Mouse (Mus musculus) C2C12 (cell line): ENCODE data around the gene Tbc1d21.

Experiments used
- CTCF ChIP-seq: IDR thresholded peaks from one replicate; pipeline ENCODE4 v1.5.1; 2011; ENCODE audit not compliant: control insufficient read depth, insufficient read depth, insufficient read length
- USF1 ChIP-seq: IDR thresholded peaks from one replicate; pipeline ENCODE4 v1.6.1; 2011; ENCODE audit warnings: low read depth, mild to moderate bottlenecking, control low read depth, moderate library complexity

DNA sequence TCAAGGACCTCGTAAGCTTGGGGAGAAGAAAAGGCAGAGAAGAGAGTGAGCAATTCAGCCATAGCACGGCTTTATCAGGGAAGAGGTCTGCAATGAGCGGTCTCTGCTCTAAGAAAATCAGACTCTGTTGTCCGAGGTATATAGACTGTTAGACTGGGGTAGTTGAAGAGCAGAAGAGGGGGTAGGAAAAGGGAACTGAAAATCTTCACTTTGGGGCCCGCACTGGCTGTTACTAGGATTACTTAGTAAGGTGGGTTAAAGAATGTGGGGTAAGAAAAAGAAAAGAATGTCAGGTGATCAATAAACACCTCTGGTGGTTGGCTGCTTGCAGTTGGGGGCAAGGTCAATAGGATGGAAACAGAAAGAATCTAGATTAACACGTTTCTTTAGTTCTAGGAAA lies 17.0 kb downstream of the Tbc1d21 start:
- TF ChIP-seq CTCF (no peak), USF1 (no peak)
